Mouse (Mus musculus): ENCODE data around the gene Ralgapa2.

DNA sequence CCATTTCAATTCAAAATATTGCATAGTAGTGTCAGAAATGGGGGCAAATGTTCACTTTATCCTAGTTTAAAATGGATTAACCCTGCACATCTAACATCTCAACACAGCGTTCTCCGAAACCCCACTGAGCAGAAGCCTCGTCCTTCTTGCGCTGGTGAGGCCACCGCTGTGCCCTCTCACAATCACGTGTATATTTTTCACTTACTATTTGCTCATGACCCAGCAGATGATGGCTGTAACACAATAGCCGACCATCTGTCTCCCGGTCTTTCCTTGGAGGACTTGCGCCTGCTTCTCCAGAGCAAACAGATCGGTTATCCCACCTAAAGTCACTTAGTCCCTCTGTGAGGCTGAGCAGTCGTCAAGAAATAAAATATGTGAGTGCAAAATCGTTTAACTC, 146.0 kb downstream of the Ralgapa2 start:
- no peak for TF ChIP-seq CTCF (IDR thresholded peaks at IDR 0.05; ENCODE audit: control insufficient read depth, insufficient read depth, insufficient read length)
- no peak for TF ChIP-seq CEBPB (IDR thresholded peaks at IDR 0.05; ENCODE audit: low read depth)
